In genomic region chr16:41839751-41840404, GRCm38 (mm10) we compare ENCODE assay signal across 17 mouse cellular contexts.
DNase-seq lines count a peak whose midpoint lies in the region; ATAC-seq lines count a peak whose summit lies in the region.
"Had no signal": no experiment of that assay in that cellular context is flagged by ENCODE, and none has a peak within 500 bp of the region (broad histone marks: within the 10 kb centered on the region; RNA-seq: fewer than 3 reads in every experiment).

No protein-coding gene starts in this region.

- H3K27ac ChIP-seq in hindbrain, embryonic 11.5 days (ENCODE audit: low read depth, low read length) = no peak overlapping the region
- no peak overlapping the region for H3K27ac ChIP-seq in hindbrain, embryonic 10.5 days
- no peak overlapping the region for H3K27ac ChIP-seq in hindbrain, embryonic 15.5 days (replicated peaks)
- H3K27ac ChIP-seq: liver, embryonic 12.5 days had no signal

- 71% methylated on average over 2 of the region's 2 CpGs for WGBS in hindbrain, embryonic 11.5 days
- 85% methylated on average over 2 of the region's 2 CpGs for WGBS in hindbrain, embryonic 10.5 days
- WGBS in hindbrain, embryonic 15.5 days = 53% methylated on average over 2 of the region's 2 CpGs

- DNase-seq in cerebellum, postnatal 10 days = peak; percentile 17 to 24
- DNase-seq in cerebellum, adult 11-12 months = no peak
- no peak for DNase-seq in hindbrain, embryonic 11.5 days (ENCODE audit: low spot score)
- no peak for DNase-seq in hindbrain, embryonic 10.5 days (ENCODE audit: low spot score)
- DNase-seq in left cerebral cortex, postnatal 4 days = peak; percentile 23
- DNase-seq in left cerebral cortex, adult 9 months (ENCODE audit: low spot score in 2 of 2) = no peak
- DNase-seq in adipocyte (ENCODE audit: low spot score) = no peak
- DNase-seq: cerebellum, adult 8-10 months; heart, adult 18-20 months; retina, postnatal 1 day; spleen, adult 18-20 months had no signal

- 0 out of 2 replicates have a peak, but pooled peaks have one; percentile 14 for ATAC-seq in hindbrain, embryonic 11.5 days (ENCODE audit: low FRiP score)
- peak; percentile 80; the same call in 1 of the 2 replicates for ATAC-seq in hindbrain, embryonic 15.5 days (ENCODE audit: low FRiP score, low read depth)
- ATAC-seq: liver, embryonic 12.5 days; lung, postnatal 0 days; Patski had no signal

- no peak overlapping the region for H3K4me2 ChIP-seq in hindbrain, embryonic 11.5 days (replicated peaks; ENCODE audit: low read depth, low read length)
- H3K4me2 ChIP-seq in hindbrain, embryonic 15.5 days = no peak overlapping the region
- H3K4me2 ChIP-seq: liver, embryonic 12.5 days had no signal

- H3K4me3 ChIP-seq in hindbrain, embryonic 11.5 days (ENCODE audit: low read depth, low read length) = no peak overlapping the region
- no peak overlapping the region for H3K4me3 ChIP-seq in hindbrain, embryonic 10.5 days
- H3K4me3 ChIP-seq in hindbrain, embryonic 15.5 days = no peak overlapping the region
- H3K4me3 ChIP-seq: erythroblast, embryonic 14.5 days; liver, embryonic 12.5 days had no signal

- intact Hi-C loops in left cerebral cortex, postnatal 4 days (cut with DNase I) = loop anchor here (10.0 kb wide), 1 partner anchor 305 kb away; no protein-coding TSS in a partner anchor

- H3K4me1 ChIP-seq in hindbrain, embryonic 11.5 days (replicated peaks; ENCODE audit: control insufficient read depth, insufficient read depth, low read length) = no peaks in the 10 kb centered on the region
- H3K4me1 ChIP-seq in hindbrain, embryonic 10.5 days (replicated peaks) = no peaks in the 10 kb centered on the region
- no peaks in the 10 kb centered on the region for H3K4me1 ChIP-seq in hindbrain, embryonic 15.5 days (replicated peaks)
- H3K4me1 ChIP-seq: liver, embryonic 12.5 days had no signal

- no peaks in the 10 kb centered on the region for H3K27me3 ChIP-seq in hindbrain, embryonic 11.5 days (ENCODE audit: control insufficient read depth, insufficient read depth, low read length)
- no peaks in the 10 kb centered on the region for H3K27me3 ChIP-seq in hindbrain, embryonic 10.5 days (ENCODE audit: insufficient read depth, poor library complexity, severe bottlenecking)
- no peaks in the 10 kb centered on the region for H3K27me3 ChIP-seq in hindbrain, embryonic 15.5 days
- H3K27me3 ChIP-seq: CH12.LX; liver, embryonic 12.5 days; Patski had no signal

- no peaks in the 10 kb centered on the region for H3K9me3 ChIP-seq in hindbrain, embryonic 11.5 days (ENCODE audit: control insufficient read depth, low read length)
- no peaks in the 10 kb centered on the region for H3K9me3 ChIP-seq in hindbrain, embryonic 10.5 days
- H3K9me3 ChIP-seq in hindbrain, embryonic 15.5 days = no peaks in the 10 kb centered on the region
- H3K9me3 ChIP-seq: liver, embryonic 12.5 days had no signal

- H3K36me3 ChIP-seq in hindbrain, embryonic 11.5 days (ENCODE audit: control insufficient read depth, insufficient read depth, low read length) = no peaks in the 10 kb centered on the region
- no peaks in the 10 kb centered on the region for H3K36me3 ChIP-seq in hindbrain, embryonic 10.5 days
- H3K36me3 ChIP-seq in hindbrain, embryonic 15.5 days = no peaks in the 10 kb centered on the region
- H3K36me3 ChIP-seq: liver, embryonic 12.5 days had no signal

- no peak overlapping the region for H3K9ac ChIP-seq in hindbrain, embryonic 11.5 days (ENCODE audit: low read depth, low read length)
- no peak overlapping the region for H3K9ac ChIP-seq in hindbrain, embryonic 15.5 days
- H3K9ac ChIP-seq: liver, embryonic 12.5 days had no signal

Comparison
In these comparisons a context has a peak if more than half of its experiments do, and no peak if none do; other contexts are left out.
1. DNase-seq: peak in cerebellum, postnatal 10 days (2 of 2) and left cerebral cortex, postnatal 4 days (single experiment); none in cerebellum, adult 11-12 months (single experiment), hindbrain, embryonic 11.5 days (single experiment), hindbrain, embryonic 10.5 days (single experiment), left cerebral cortex, adult 9 months (0 of 2) and adipocyte (single experiment).